Mouse (Mus musculus) limb, embryonic 12.5 days (tissue): ENCODE measurements around the gene Map3k12. TPM values are rescaled to one million over a fixed set of nuclear protein-coding genes. Genes with fewer than 3 reads are reported as not detected.

Experiments used
- ATAC-seq: fragments of 200-750 bp; cut with Nextera tagmentation; 2 replicates; pipeline ENCODE4 v1.8.0; 2017; ENCODE audit warnings: low read depth, moderate TSS enrichment; ENCODE audit not compliant: insufficient number of reproducible peaks, insufficient read depth, low FRiP score, low TSS enrichment
- H3K27ac ChIP-seq: fragments of 300-500 bp; sonication (generic); 2 replicates; pipeline ENCODE4 v1.5.1; 2016; ENCODE audit warnings: mild to moderate bottlenecking, moderate library complexity
- H3K27me3 ChIP-seq: fragments of 300-500 bp; sonication (generic); 2 replicates; pipeline ENCODE4 v1.6.1; 2016; ENCODE audit warnings: mild to moderate bottlenecking, moderate library complexity
- H3K36me3 ChIP-seq: fragments of 300-500 bp; sonication (generic); 2 replicates; pipeline ENCODE4 v1.6.1; 2016; ENCODE audit warnings: mild to moderate bottlenecking, moderate library complexity
- H3K4me1 ChIP-seq: fragments of 300-500 bp; sonication (generic); replicated peaks from 2 replicates; pipeline ENCODE4 v1.6.1; 2016
- H3K4me2 ChIP-seq: fragments of 300-500 bp; sonication (generic); 2 replicates; pipeline ENCODE4 v1.6.1; 2016; ENCODE audit warnings: mild to moderate bottlenecking, moderate library complexity
- H3K4me3 ChIP-seq: fragments of 300-500 bp; sonication (generic); replicated peaks from 2 replicates; pipeline ENCODE4 v1.5.1; 2016; ENCODE audit warnings: mild to moderate bottlenecking
- H3K9ac ChIP-seq: fragments of 300-500 bp; sonication (generic); replicated peaks from 2 replicates; pipeline ENCODE4 v1.6.1; 2016; ENCODE audit warnings: mild to moderate bottlenecking, moderate library complexity
- H3K9me3 ChIP-seq: fragments of 300-500 bp; sonication (generic); 2 replicates; pipeline ENCODE4 v1.6.1; 2016; ENCODE audit warnings: mild to moderate bottlenecking, moderate library complexity
- WGBS: fragments of 180-500 bp; shearing (Covaris S2); methylation state at CpG from one replicate; pipeline ENCODE4 v1.1.7; 2016; 5-methylcytosine and 5-hydroxymethylcytosine counted together
- polyA plus RNA-seq: library from polyadenylated mRNA; unstranded; fragments of >200 nt; fragmentation: Nextera tagmentation; extraction: Ambion mirVana; gene quantifications from 2 replicates; pipeline ENCODE4 v1.2.1, GENCODE M21; 2016

Gene Map3k12
- polyA plus RNA-seq, 1 experiment from 2014 or later, result 23.8 TPM

- Histone ChIP-seq H3K27ac (peak overlapping the region; percentile 98), H3K36me3 (peaks cover 30% of the 10 kb centered on the region), H3K4me1 (peaks cover 22% of the 10 kb centered on the region), H3K4me2 (peak overlapping the region; percentile 59), H3K27me3 (no peaks in the 10 kb centered on the region), H3K9ac (peak overlapping the region; percentile 81), H3K4me3 (peak overlapping the region; percentile 70), H3K9me3 (no peaks in the 10 kb centered on the region)
- WGBS, result 10% methylated on average over 9 of the region's 9 CpGs
- no peak for ATAC-seq
Observed at GRCm38 (mm10) chr15:102518859-102519201, 2.0 kb upstream of the Map3k12 start.

DNA sequence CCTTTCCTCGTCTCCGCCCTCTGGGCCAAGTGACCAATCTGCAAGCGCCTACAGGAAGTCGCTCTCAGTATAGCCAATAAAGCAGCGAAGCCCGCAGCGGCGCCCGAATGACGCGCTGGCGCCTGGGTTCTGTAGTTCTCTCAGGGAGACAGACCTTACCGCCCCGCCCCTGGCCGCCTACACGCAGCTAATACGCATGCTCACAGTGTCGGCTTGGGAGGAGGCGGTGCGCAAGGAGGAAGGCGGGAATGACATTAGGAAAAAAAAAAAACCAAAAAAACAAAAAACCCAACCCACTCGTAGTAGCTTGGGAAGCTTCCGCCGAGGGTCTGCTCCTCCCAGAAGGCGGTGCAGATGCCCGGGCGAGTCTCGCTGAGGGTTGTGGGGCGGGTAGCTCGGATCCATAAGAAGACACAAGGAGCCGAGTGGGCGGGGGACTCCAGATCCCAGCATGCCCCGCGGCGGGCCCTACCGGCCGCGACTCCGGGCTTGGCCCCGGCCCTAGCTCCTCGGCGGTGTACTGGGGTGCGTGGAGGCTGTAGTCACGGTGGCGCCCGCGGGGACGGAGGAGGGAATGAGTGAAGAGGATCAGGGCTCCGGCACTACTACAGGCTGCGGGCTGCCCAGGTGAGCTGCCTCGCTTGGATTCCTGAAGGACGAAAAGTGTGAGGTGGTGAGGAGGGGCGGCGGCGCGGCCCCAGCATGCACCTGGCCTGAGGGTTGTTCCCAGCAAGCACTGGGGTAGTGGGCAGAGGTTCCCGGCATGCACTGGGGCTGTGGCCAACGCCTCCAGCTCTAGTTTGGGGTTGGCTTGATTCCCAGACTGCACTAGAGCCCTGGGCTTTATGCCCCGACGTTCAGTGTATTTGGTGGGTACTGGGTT, 1.4 kb upstream of the Map3k12 start, which contains the start of gene Tarbp2:
Gene Tarbp2, plus strand, starts transcription at position 217 of the 883 bp plus-strand sequence.
- Histone ChIP-seq H3K4me2 (peak within 1 kb of the TSS; percentile 76), H3K27ac (peak within 1 kb of the TSS; percentile 98), H3K27me3 (no peaks in the 10 kb centered on the region), H3K9ac (peak within 1 kb of the TSS; percentile 84), H3K36me3 (peaks cover 26% of the 10 kb centered on the region), H3K4me3 (peak within 1 kb of the TSS; percentile 70), H3K9me3 (no peaks in the 10 kb centered on the region), H3K4me1 (peaks cover 22% of the 10 kb centered on the region)
- peak; percentile 90 for ATAC-seq
- under 1% methylated on average over 60 of the region's 60 CpGs for WGBS

- peaks cover 26% of the 10 kb centered on the region for H3K4me1 ChIP-seq
- H3K27me3 ChIP-seq, result no peaks in the 10 kb centered on the region
- H3K4me2 ChIP-seq, result peak overlapping the region; percentile 76
- H3K27ac ChIP-seq, result peak overlapping the region; percentile 85
- WGBS, result 0% methylated on average over 10 of the region's 10 CpGs
- H3K4me3 ChIP-seq, result peak overlapping the region; percentile 70
- H3K9me3 ChIP-seq, result no peaks in the 10 kb centered on the region
- no peak for ATAC-seq
- H3K36me3 ChIP-seq, result peaks cover 22% of the 10 kb centered on the region
- peak overlapping the region; percentile 84 for H3K9ac ChIP-seq
Observed at GRCm38 (mm10) chr15:102517631-102517975, 739 bp upstream of the Map3k12 start.

DNA sequence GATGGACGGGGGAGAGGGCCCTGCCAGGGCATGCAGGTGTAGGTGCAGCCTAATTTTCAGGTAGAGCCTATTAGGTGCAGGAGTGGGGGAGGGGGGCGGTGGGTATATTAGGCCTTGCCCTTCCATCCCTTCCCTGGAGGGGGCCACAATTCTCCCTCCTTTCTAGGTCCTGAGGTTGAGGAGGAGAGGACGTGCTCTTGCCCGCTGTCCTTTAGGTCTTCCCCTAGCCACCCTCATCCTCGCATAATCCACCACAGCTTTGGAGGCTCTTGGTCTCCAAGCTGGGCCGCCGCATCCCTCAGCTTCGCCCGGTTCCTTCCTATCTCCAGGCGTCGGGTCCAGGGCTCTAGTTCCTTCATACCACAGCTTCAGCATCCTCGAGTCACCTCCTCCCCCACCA, 571 bp downstream of the Map3k12 start:
- peak overlapping the region; percentile 84 for H3K9ac ChIP-seq
- H3K9me3 ChIP-seq, result no peaks in the 10 kb centered on the region
- H3K27me3 ChIP-seq, result no peaks in the 10 kb centered on the region
- H3K36me3 ChIP-seq, result peaks cover 9% of the 10 kb centered on the region
- H3K4me2 ChIP-seq, result peak overlapping the region; percentile 76
- under 1% methylated on average over 12 of the region's 12 CpGs for WGBS
- no peak for ATAC-seq
- H3K27ac ChIP-seq, result peak overlapping the region; percentile 85
- H3K4me1 ChIP-seq, result peaks cover 39% of the 10 kb centered on the region
- peak overlapping the region; percentile 70 for H3K4me3 ChIP-seq

- Histone ChIP-seq H3K9ac (peak overlapping the region; percentile 84), H3K36me3 (peaks cover 4% of the 10 kb centered on the region), H3K4me1 (peaks cover 44% of the 10 kb centered on the region), H3K27ac (peak overlapping the region; percentile 85), H3K4me3 (peak overlapping the region; percentile 70), H3K27me3 (no peaks in the 10 kb centered on the region), H3K9me3 (no peaks in the 10 kb centered on the region), H3K4me2 (peak overlapping the region; percentile 76)
- 53% methylated on average over 4 of the region's 4 CpGs for WGBS
- no peak for ATAC-seq
Observed at GRCm38 (mm10) chr15:102515791-102516190, 1.1 kb downstream of the Map3k12 start.

GRCm38 (mm10) chr15:102515261-102515660, 1.6 kb downstream of the Map3k12 start:
- Histone ChIP-seq H3K4me1 (peaks cover 45% of the 10 kb centered on the region), H3K27me3 (no peaks in the 10 kb centered on the region), H3K9ac (no peak overlapping the region), H3K4me3 (peak overlapping the region; percentile 70), H3K4me2 (peak overlapping the region; percentile 76; the same call in 1 of the 2 replicates), H3K9me3 (no peaks in the 10 kb centered on the region), H3K27ac (no peak overlapping the region), H3K36me3 (no peaks in the 10 kb centered on the region)
- 92% methylated on average over 2 of the region's 2 CpGs for WGBS
- ATAC-seq, result no peak

- Histone ChIP-seq H3K9ac (no peak overlapping the region), H3K27me3 (no peaks in the 10 kb centered on the region), H3K27ac (no peak overlapping the region; the same call in 1 of the 2 replicates), H3K4me2 (no peak overlapping the region), H3K4me3 (no peak overlapping the region), H3K9me3 (no peaks in the 10 kb centered on the region), H3K4me1 (peaks cover 46% of the 10 kb centered on the region), H3K36me3 (peaks cover 10% of the 10 kb centered on the region; the same call in 1 of the 2 replicates)
- no peak for ATAC-seq
- 81% methylated on average over 3 of the region's 3 CpGs for WGBS
Observed at GRCm38 (mm10) chr15:102513004-102513403, 3.9 kb downstream of the Map3k12 start.

DNA sequence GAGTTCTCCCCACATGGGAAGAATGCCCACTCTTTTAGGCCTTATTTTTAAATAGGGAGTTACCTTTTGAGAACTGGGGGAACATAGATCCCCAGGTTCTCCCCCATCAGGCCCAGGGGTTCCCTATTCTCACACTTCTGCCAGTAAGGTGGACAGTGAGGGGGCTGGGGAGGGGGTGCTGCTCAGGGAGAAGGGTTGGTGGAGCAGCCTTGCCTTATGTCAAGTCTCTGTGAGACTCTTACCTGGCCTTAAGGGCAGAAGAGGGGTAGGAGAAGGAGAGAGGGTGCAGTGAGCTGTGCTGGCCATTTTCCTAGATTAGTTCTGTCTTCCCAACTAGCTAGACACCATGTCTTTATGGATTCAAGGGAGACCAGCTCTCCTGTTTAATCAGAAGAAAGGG, 4.4 kb downstream of the Map3k12 start:
- no peak overlapping the region for H3K4me3 ChIP-seq
- H3K4me2 ChIP-seq, result no peak overlapping the region
- peak overlapping the region; percentile 35; the same call in 1 of the 2 replicates for H3K9ac ChIP-seq
- ATAC-seq, result no peak
- H3K27me3 ChIP-seq, result no peaks in the 10 kb centered on the region
- no peaks in the 10 kb centered on the region for H3K9me3 ChIP-seq
- H3K27ac ChIP-seq, result peak overlapping the region; percentile 30; the same call in 1 of the 2 replicates
- peaks cover 13% of the 10 kb centered on the region; the same call in 1 of the 2 replicates for H3K36me3 ChIP-seq
- peaks cover 46% of the 10 kb centered on the region for H3K4me1 ChIP-seq

DNA sequence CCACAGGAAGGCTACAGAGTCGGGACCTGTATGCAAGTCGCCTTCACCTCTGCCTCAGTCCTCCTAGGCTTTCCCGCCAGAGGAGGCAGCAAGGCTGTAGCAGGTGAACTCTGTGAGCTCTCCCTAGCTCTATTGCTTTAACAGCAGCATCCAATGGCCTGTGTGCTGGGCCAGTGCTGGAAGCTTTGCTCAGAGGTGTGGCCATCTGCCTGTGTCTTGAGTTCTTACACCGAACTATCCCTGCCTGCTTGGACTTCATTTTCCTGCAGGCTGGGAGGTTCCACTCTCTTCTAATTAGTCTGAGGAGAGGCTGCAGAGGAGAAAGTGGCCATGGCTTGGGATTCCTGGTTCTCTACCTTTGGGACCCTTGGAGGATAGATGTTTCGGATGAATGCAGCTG, 4.9 kb downstream of the Map3k12 start:
- no peaks in the 10 kb centered on the region for H3K9me3 ChIP-seq
- peak overlapping the region; percentile 83; the same call in 1 of the 2 replicates for H3K4me2 ChIP-seq
- no peaks in the 10 kb centered on the region for H3K27me3 ChIP-seq
- peaks cover 16% of the 10 kb centered on the region; the same call in 1 of the 2 replicates for H3K36me3 ChIP-seq
- H3K4me3 ChIP-seq, result no peak overlapping the region
- peaks cover 46% of the 10 kb centered on the region for H3K4me1 ChIP-seq
- ATAC-seq, result no peak
- 23% methylated on average over 5 of the region's 5 CpGs for WGBS
- peak overlapping the region; percentile 35; the same call in 1 of the 2 replicates for H3K9ac ChIP-seq
- H3K27ac ChIP-seq, result peak overlapping the region; percentile 87

DNA sequence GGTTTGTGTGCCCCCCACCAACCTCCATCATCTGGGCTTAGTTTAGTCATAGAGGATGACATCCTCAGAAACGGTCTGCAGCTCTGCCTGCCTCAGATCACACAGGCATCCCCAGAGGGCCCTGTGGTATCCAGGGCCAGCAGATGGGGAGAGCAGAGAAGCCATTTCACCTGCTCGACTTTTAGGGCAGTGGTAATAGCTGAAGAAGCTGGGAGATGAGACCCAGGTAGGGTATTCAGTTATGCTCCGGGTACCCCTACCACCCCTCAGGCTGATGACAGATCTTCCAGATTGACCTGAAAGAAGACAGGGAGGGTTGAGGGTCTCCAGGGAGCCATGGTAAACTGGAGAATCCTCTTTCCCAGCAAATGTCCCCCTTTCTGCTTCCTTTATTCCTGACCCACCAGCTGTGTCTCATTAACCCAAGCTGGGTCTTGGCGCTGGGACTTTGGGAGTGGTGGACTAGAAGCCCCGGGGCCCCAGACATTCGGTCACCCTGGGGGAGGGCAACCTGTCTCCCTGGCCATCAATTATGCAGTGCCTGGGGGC, 5.5 kb downstream of the Map3k12 start:
- peak overlapping the region; percentile 61; the same call in 1 of the 2 replicates for H3K9ac ChIP-seq
- WGBS, result 6% methylated on average over 6 of the region's 6 CpGs
- H3K27me3 ChIP-seq, result no peaks in the 10 kb centered on the region
- no peak for ATAC-seq
- peak overlapping the region; percentile 59 for H3K4me3 ChIP-seq
- H3K9me3 ChIP-seq, result no peaks in the 10 kb centered on the region
- peak overlapping the region; percentile 83 for H3K4me2 ChIP-seq
- peaks cover 46% of the 10 kb centered on the region for H3K4me1 ChIP-seq
- H3K27ac ChIP-seq, result peak overlapping the region; percentile 87
- H3K36me3 ChIP-seq, result peaks cover 16% of the 10 kb centered on the region; the same call in 1 of the 2 replicates

GRCm38 (mm10) chr15:102510590-102511284, 6.1 kb downstream of the Map3k12 start:
- peak; percentile 92 for ATAC-seq
- H3K9ac ChIP-seq, result peak overlapping the region; percentile 61
- H3K27me3 ChIP-seq, result no peaks in the 10 kb centered on the region
- H3K4me2 ChIP-seq, result peak overlapping the region; percentile 83
- peak overlapping the region; percentile 87 for H3K27ac ChIP-seq
- H3K36me3 ChIP-seq, result peaks cover 21% of the 10 kb centered on the region
- peaks cover 40% of the 10 kb centered on the region for H3K4me1 ChIP-seq
- 3% methylated on average over 34 of the region's 34 CpGs for WGBS
- H3K4me3 ChIP-seq, result peak overlapping the region; percentile 59
- no peaks in the 10 kb centered on the region for H3K9me3 ChIP-seq
